Mouse (Mus musculus) ES-Bruce4 (cell line): ENCODE data around the gene Mthfr. TPM values are rescaled to one million over a fixed set of nuclear protein-coding genes. Genes with fewer than 3 reads are reported as not detected.
A peak's percentile ranks its signal among the peaks of the same experiment; 100 is the strongest.

ENCODE experiments used
- H3K27ac ChIP-seq: 2 replicates; pipeline ENCODE4 v1.5.1; 2012; ENCODE audit warnings: low read length, inconsistent platforms; ENCODE audit not compliant: insufficient read depth
- H3K27me3 ChIP-seq: 2 replicates; pipeline ENCODE4 v1.6.1; 2012; ENCODE audit warnings: mild to moderate bottlenecking, low read length, inconsistent platforms; ENCODE audit not compliant: control insufficient read depth, poor library complexity, insufficient read depth, severe bottlenecking
- H3K36me3 ChIP-seq: 2 replicates; pipeline ENCODE4 v1.6.1; 2012; ENCODE audit warnings: inconsistent platforms, mild to moderate bottlenecking, low read length, moderate library complexity; ENCODE audit not compliant: control insufficient read depth, poor library complexity, insufficient read depth, severe bottlenecking
- H3K4me1 ChIP-seq: one replicate; pipeline ENCODE4 v1.8.1; 2011; ENCODE audit warnings: low read length; ENCODE audit not compliant: control insufficient read depth, insufficient read depth
- H3K4me3 ChIP-seq: 2 replicates; pipeline ENCODE4 v1.5.1; 2011; ENCODE audit warnings: low read depth, mild to moderate bottlenecking, low read length
- H3K9ac ChIP-seq: 2 replicates; pipeline ENCODE4 v1.6.1; 2012; ENCODE audit warnings: low read depth, mild to moderate bottlenecking, inconsistent platforms; ENCODE audit not compliant: poor library complexity, severe bottlenecking
- H3K9me3 ChIP-seq: replicated peaks from 2 replicates; pipeline ENCODE4 v1.6.1; 2012; ENCODE audit warnings: mild to moderate bottlenecking, low read length, inconsistent platforms; ENCODE audit not compliant: control insufficient read depth, poor library complexity, insufficient read depth, severe bottlenecking
- CTCF ChIP-seq: IDR thresholded peaks from one replicate; pipeline ENCODE4 v1.8.1; 2011; ENCODE audit warnings: low read depth, low read length
- EP300 ChIP-seq: IDR thresholded peaks from 2 replicates; pipeline ENCODE4 v1.6.1; 2011; ENCODE audit warnings: low read depth, low read length; ENCODE audit not compliant: insufficient read depth
- POLR2A ChIP-seq: IDR thresholded peaks from one replicate; pipeline ENCODE4 v1.8.1; 2011; ENCODE audit warnings: low read length; ENCODE audit not compliant: insufficient read depth
- polyA plus RNA-seq: library from polyadenylated mRNA; stranded (reverse); fragments of >200 nt; gene quantifications from 2 replicates; pipeline ENCODE4 v1.2.4, GENCODE M21; 2011; ENCODE audit warnings: low read depth; ENCODE audit not compliant: missing spikeins, insufficient read depth, insufficient read length

Gene Mthfr
- polyA plus RNA-seq, 1 experiment: 13.7 TPM

GRCm38 (mm10) chr4:148085907-148086305, 47.0 kb downstream of the Mthfr start:
- H3K9ac ChIP-seq: peak overlapping the region; percentile 87
- TF ChIP-seq EP300 (no peak), CTCF (no peak), POLR2A (no peak)
- no peaks in the 10 kb centered on the region for H3K9me3 ChIP-seq
- peak overlapping the region; percentile 58 for H3K4me3 ChIP-seq
- peak overlapping the region; percentile 96 for H3K27ac ChIP-seq
- H3K4me1 ChIP-seq: peaks cover 2% of the 10 kb centered on the region
- no peaks in the 10 kb centered on the region for H3K27me3 ChIP-seq
- H3K36me3 ChIP-seq: peaks cover 20% of the 10 kb centered on the region

GRCm38 (mm10) chr4:148087091-148087906, 48.4 kb downstream of the Mthfr start:
- peak overlapping the region; percentile 96 for H3K27ac ChIP-seq

GRCm38 (mm10) chr4:148087907-148088527, 49.1 kb downstream of the Mthfr start, which contains the start of gene Agtrap:
Gene Agtrap (minus strand): TSS chr4:148088031.
- no peaks in the 10 kb centered on the region for H3K9me3 ChIP-seq
- no peaks in the 10 kb centered on the region for H3K27me3 ChIP-seq
- peaks cover 3% of the 10 kb centered on the region; the same call in 1 of the 2 replicates for H3K36me3 ChIP-seq
- H3K27ac ChIP-seq: peak within 1 kb of the TSS; percentile 96
- H3K4me3 ChIP-seq: peak within 1 kb of the TSS; percentile 98
- peaks cover 2% of the 10 kb centered on the region for H3K4me1 ChIP-seq
- H3K9ac ChIP-seq: peak within 1 kb of the TSS; percentile 87
- TF ChIP-seq EP300 (peak; percentile 80; the same call in 1 of the 2 replicates), POLR2A (no peak)

More at GRCm38 (mm10) chr4:148087091-148087906, 48.4 kb downstream of the Mthfr start:
- H3K36me3 ChIP-seq: peaks cover 7% of the 10 kb centered on the region; the same call in 1 of the 2 replicates
- no peaks in the 10 kb centered on the region for H3K27me3 ChIP-seq
- H3K9me3 ChIP-seq: no peaks in the 10 kb centered on the region
- TF ChIP-seq POLR2A (no peak), CTCF (no peak), EP300 (peak; percentile 57; the same call in 1 of the 2 replicates)
- H3K4me3 ChIP-seq: peak overlapping the region; percentile 98
- peaks cover 2% of the 10 kb centered on the region for H3K4me1 ChIP-seq
- H3K9ac ChIP-seq: peak overlapping the region; percentile 87

- Histone ChIP-seq H3K4me1 (peaks cover 2% of the 10 kb centered on the region), H3K9ac (no peak overlapping the region)
- TF ChIP-seq EP300 (peak; percentile 91), CTCF (no peak)
Observed at GRCm38 (mm10) chr4:148089166-148089565, 50.3 kb downstream of the Mthfr start.

DNA sequence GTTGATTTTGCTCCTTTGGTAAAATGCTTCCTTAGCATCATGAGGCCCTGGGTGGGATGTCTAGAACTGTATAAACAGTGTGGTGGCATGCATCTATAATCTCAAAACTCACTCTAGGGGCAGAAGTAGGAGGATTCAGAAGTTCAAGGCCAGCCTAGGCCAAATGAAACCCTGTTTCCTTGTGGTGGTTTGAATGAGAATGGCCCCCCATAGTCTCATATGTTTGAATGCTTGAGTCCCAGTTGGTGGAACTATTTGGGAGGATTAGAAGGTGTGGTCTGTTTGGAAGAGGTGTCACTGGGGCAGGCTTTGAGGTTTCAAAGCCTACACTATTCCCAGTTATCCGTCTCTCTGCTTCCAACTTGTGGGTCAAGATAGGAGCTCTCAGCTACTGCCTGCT, 52.3 kb downstream of the Mthfr start:
- peaks cover 2% of the 10 kb centered on the region for H3K4me1 ChIP-seq
- no peaks in the 10 kb centered on the region for H3K36me3 ChIP-seq
- H3K9ac ChIP-seq: no peak overlapping the region
- TF ChIP-seq CTCF (no peak), EP300 (no peak), POLR2A (no peak)
- H3K4me3 ChIP-seq: no peak overlapping the region
- H3K9me3 ChIP-seq: no peaks in the 10 kb centered on the region
- no peaks in the 10 kb centered on the region for H3K27me3 ChIP-seq
- H3K27ac ChIP-seq: peak overlapping the region; percentile 56; the same call in 1 of the 2 replicates

More at GRCm38 (mm10) chr4:148089166-148089565, 50.3 kb downstream of the Mthfr start:
- no peaks in the 10 kb centered on the region for H3K27me3 ChIP-seq
- H3K9me3 ChIP-seq: no peaks in the 10 kb centered on the region
- peak overlapping the region; percentile 90 for H3K27ac ChIP-seq
- H3K36me3 ChIP-seq: no peaks in the 10 kb centered on the region
- H3K4me3 ChIP-seq: no peak overlapping the region
